Mouse (Mus musculus) heart, adult 2 months (tissue): ENCODE measurements at regions not wholly inside any gene's neighbourhood (a gene's known extent, or its start where the extent isn't known, plus 50 kb on each side); places are given as distances from the start of the nearest gene placed in this dataset.

Experiments used
- DNase-seq, 2 experiments: peaks; one replicate each; pipeline ENCODE4 v3.0.0; 2021
- H3K27ac ChIP-seq: fragments of 200-600 bp; 2 replicates; pipeline ENCODE4 v1.8.1; 2022
- H3K27me3 ChIP-seq: fragments of 200-500 bp; 2 replicates; pipeline ENCODE4 v1.6.1; 2012; ENCODE audit warnings: mild to moderate bottlenecking, low read length, inconsistent platforms, mixed read lengths; ENCODE audit not compliant: control insufficient read depth, insufficient read depth
- H3K36me3 ChIP-seq: fragments of 200-500 bp; 2 replicates; pipeline ENCODE4 v1.6.1; 2012; ENCODE audit warnings: low read length, inconsistent platforms; ENCODE audit not compliant: control insufficient read depth, insufficient read depth
- H3K4me1 ChIP-seq: fragments of 200-500 bp; 2 replicates; pipeline ENCODE4 v1.6.1; 2011; ENCODE audit warnings: low read length; ENCODE audit not compliant: control insufficient read depth, insufficient read depth
- H3K4me3 ChIP-seq: fragments of 200-600 bp; 2 replicates; pipeline ENCODE4 v1.8.1; 2022
- H3K79me2 ChIP-seq: fragments of 200-500 bp; replicated peaks from 2 replicates; pipeline ENCODE4 v1.6.1; 2012; ENCODE audit warnings: mild to moderate bottlenecking, inconsistent platforms, low read length, moderate library complexity, mixed read lengths; ENCODE audit not compliant: control insufficient read depth, insufficient read depth
- H3K9ac ChIP-seq: fragments of 200-500 bp; 2 replicates; pipeline ENCODE4 v1.6.1; 2012; ENCODE audit warnings: low read depth, mild to moderate bottlenecking, control low read depth, inconsistent platforms, low read length, mixed read lengths
- CTCF ChIP-seq: fragments of 200-600 bp; IDR thresholded peaks from 2 replicates; pipeline ENCODE4 v1.8.1; 2022; ENCODE audit warnings: antibody characterized with exemption, mild to moderate bottlenecking, moderate library complexity
- EP300 ChIP-seq: fragments of 200-500 bp; IDR thresholded peaks from 2 replicates; pipeline ENCODE4 v1.6.1; 2011; ENCODE audit warnings: low read depth, low read length, control low read depth; ENCODE audit not compliant: insufficient read depth
- POLR2A ChIP-seq: fragments of 200-500 bp; IDR thresholded peaks from 2 replicates; pipeline ENCODE4 v1.6.1; 2011; ENCODE audit warnings: mild to moderate bottlenecking, low read depth, low read length, control low read depth; ENCODE audit not compliant: insufficient read depth
- WGBS: fragments of 180-500 bp; shearing (Covaris S2); methylation state at CpG from one replicate; pipeline ENCODE4 v1.1.7; 2018; 5-methylcytosine and 5-hydroxymethylcytosine counted together
- intact Hi-C: fragments of 180-260 bp; cut with DNase I; formaldehyde crosslinking; loops from one replicate; pipeline ENCODE4 v1.15.1; 2025

GRCm38 (mm10) chr1:73783303-73783702 lies 340.9 kb downstream of the Tns1 start:
- no peak overlapping the region for H3K9ac ChIP-seq
- no peaks in the 10 kb centered on the region for H3K36me3 ChIP-seq
- intact Hi-C loops = no loop called here
- no peak overlapping the region for H3K4me3 ChIP-seq
- no peaks in the 10 kb centered on the region for H3K4me1 ChIP-seq
- WGBS = 78% methylated on average over 2 of the region's 2 CpGs
- TF ChIP-seq EP300 (no peak), CTCF (no peak), POLR2A (no peak)
- DNase-seq = no peak
- H3K79me2 ChIP-seq = no peaks in the 10 kb centered on the region
- H3K27me3 ChIP-seq = no peaks in the 10 kb centered on the region
- no peak overlapping the region for H3K27ac ChIP-seq

- Histone ChIP-seq H3K79me2 (no peaks in the 10 kb centered on the region), H3K4me1 (no peaks in the 10 kb centered on the region), H3K36me3 (no peaks in the 10 kb centered on the region), H3K27ac (no peak overlapping the region), H3K9ac (no peak overlapping the region), H3K4me3 (no peak overlapping the region), H3K27me3 (no peaks in the 10 kb centered on the region)
- intact Hi-C loops = no loop called here
- 82% methylated on average over 2 of the region's 2 CpGs for WGBS
- TF ChIP-seq POLR2A = no peak
- TF ChIP-seq CTCF = no peak
- no peak for TF ChIP-seq EP300
- no peak for DNase-seq
Observed at GRCm38 (mm10) chr1:73782871-73783270, 341.4 kb downstream of the Tns1 start.

GRCm38 (mm10) chr1:73771773-73772172 lies 352.5 kb downstream of the Tns1 start:
- Histone ChIP-seq H3K27ac (no peak overlapping the region), H3K4me1 (no peaks in the 10 kb centered on the region), H3K9ac (no peak overlapping the region), H3K4me3 (no peak overlapping the region), H3K27me3 (no peaks in the 10 kb centered on the region), H3K79me2 (no peaks in the 10 kb centered on the region), H3K36me3 (no peaks in the 10 kb centered on the region)
- WGBS = 58% methylated on average over 5 of the region's 5 CpGs
- no peak for TF ChIP-seq POLR2A
- no peak for TF ChIP-seq CTCF
- no peak for TF ChIP-seq EP300
- DNase-seq = no peak
- intact Hi-C loops = no loop called here

- Histone ChIP-seq H3K36me3 (no peaks in the 10 kb centered on the region), H3K79me2 (no peaks in the 10 kb centered on the region), H3K9ac (no peak overlapping the region), H3K27me3 (no peaks in the 10 kb centered on the region), H3K4me1 (no peaks in the 10 kb centered on the region), H3K27ac (no peak overlapping the region), H3K4me3 (no peak overlapping the region)
- TF ChIP-seq POLR2A (no peak), CTCF (no peak), EP300 (no peak)
- 60% methylated on average over 5 of the region's 5 CpGs for WGBS
- no peak for DNase-seq
- intact Hi-C loops = no loop called here
Observed at GRCm38 (mm10) chr1:73770631-73771030, 353.6 kb downstream of the Tns1 start.

- no peaks in the 10 kb centered on the region for H3K4me1 ChIP-seq
- TF ChIP-seq EP300 = no peak
- TF ChIP-seq POLR2A = no peak
- TF ChIP-seq CTCF = no peak
- no peak overlapping the region for H3K9ac ChIP-seq
- intact Hi-C loops = no loop called here
- WGBS = 61% methylated on average over 5 of the region's 5 CpGs
- DNase-seq = no peak
- no peaks in the 10 kb centered on the region for H3K27me3 ChIP-seq
- no peaks in the 10 kb centered on the region for H3K79me2 ChIP-seq
- H3K36me3 ChIP-seq = no peaks in the 10 kb centered on the region
- H3K27ac ChIP-seq = no peak overlapping the region
- H3K4me3 ChIP-seq = no peak overlapping the region
Observed at GRCm38 (mm10) chr1:73764611-73765333, 359.5 kb downstream of the Tns1 start.
